Mouse (Mus musculus): ENCODE data around the gene Pkdcc.
A peak's percentile ranks its signal among the peaks of the same experiment; 100 is the strongest.

Pkdcc gene

GRCm38 (mm10) chr17:83214674-83215528, at the start of gene Pkdcc:
Gene Pkdcc, plus strand, starts transcription at chr17:83215292.
- Histone ChIP-seq H3K36me3 (ENCODE audit: control insufficient read depth, insufficient read depth, low read length, poor library complexity, severe bottlenecking) (no peaks in the 10 kb centered on the region), H3K27me3 (ENCODE audit: control insufficient read depth, insufficient read depth, low read length, poor library complexity, severe bottlenecking) (peaks cover 4% of the 10 kb centered on the region; the same call in 1 of the 2 replicates)
- peak; percentile 17 for DNase-seq (ENCODE audit: low read depth, low spot score)

DNA sequence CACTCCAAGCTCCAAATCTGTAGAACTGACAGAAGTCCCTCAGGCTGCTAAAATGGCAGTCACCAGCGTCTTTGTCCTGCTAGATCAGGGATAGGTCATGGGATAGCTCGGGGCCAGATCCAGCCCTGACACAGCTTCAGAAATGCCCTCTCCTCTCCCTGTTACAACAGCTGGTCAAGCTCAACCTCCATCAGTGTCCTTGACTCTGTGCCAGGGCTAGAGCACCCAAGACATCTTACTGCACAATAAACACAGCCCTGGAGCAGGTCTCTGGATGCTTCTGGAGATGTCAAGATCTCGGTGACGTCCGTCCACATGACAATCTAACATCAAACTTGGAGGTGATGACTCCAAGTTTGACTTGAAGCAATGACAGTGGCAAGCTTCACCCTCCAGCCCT, 48.9 kb upstream of the Pkdcc start:
- DNase-seq (ENCODE audit: low read depth, low spot score), result no peak

GRCm38 (mm10) chr17:83176146-83176545, 38.9 kb upstream of the Pkdcc start:
- Histone ChIP-seq H3K27me3 (ENCODE audit: control insufficient read depth, insufficient read depth, low read length, poor library complexity, severe bottlenecking) (no peaks in the 10 kb centered on the region), H3K36me3 (ENCODE audit: control insufficient read depth, insufficient read depth, low read length, poor library complexity, severe bottlenecking) (no peaks in the 10 kb centered on the region)
- no peak for DNase-seq (ENCODE audit: low read depth, low spot score)

More for the DNA sequence above, 48.9 kb upstream of the Pkdcc start:
- no peaks in the 10 kb centered on the region for H3K36me3 ChIP-seq (ENCODE audit: control insufficient read depth, insufficient read depth, low read length, poor library complexity, severe bottlenecking)
- no peaks in the 10 kb centered on the region for H3K27me3 ChIP-seq (ENCODE audit: control insufficient read depth, insufficient read depth, low read length, poor library complexity, severe bottlenecking)

DNA sequence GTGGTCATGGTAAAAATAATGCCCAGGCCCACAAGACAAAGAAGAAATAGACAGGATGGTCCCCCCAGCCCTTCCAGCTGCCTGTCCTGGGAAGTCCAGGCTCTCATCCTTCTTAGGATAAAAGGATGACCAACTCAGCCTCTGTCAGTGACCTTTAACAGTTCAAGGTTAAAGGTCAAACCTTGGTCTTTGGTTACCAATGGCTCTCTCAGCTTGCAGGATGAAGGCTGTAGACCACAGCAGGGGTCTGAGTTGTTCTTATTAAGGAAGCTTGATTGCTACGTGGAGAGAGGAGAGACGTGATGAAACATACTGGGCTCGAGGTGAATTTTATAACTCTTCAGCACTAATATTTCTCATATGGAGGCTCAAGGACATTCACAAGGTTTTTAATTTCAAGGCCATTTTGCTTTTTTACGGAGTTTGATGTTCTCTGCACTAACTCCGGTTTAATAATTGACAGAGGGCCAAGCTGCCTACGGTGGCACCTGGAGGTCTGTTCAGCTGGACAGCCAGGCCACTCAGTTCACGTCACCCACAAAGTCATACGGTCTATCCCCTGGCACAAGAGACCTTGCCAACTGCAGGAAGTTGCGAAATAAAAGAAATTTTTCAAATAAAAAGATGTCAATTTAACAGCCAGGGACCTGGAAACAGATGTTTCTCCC, 36.5 kb upstream of the Pkdcc start:
- DNase-seq (ENCODE audit: low read depth, low spot score), result no peak
- no peaks in the 10 kb centered on the region for H3K27me3 ChIP-seq (ENCODE audit: control insufficient read depth, insufficient read depth, low read length, poor library complexity, severe bottlenecking)

GRCm38 (mm10) chr17:83179151-83179531, 36.0 kb upstream of the Pkdcc start:
- Histone ChIP-seq H3K27me3 (ENCODE audit: control insufficient read depth, insufficient read depth, low read length, poor library complexity, severe bottlenecking) (no peaks in the 10 kb centered on the region), H3K36me3 (ENCODE audit: control insufficient read depth, insufficient read depth, low read length, poor library complexity, severe bottlenecking) (no peaks in the 10 kb centered on the region)
- DNase-seq (ENCODE audit: low read depth, low spot score), result no peak

More for the DNA sequence above, 36.5 kb upstream of the Pkdcc start:
- H3K36me3 ChIP-seq (ENCODE audit: control insufficient read depth, insufficient read depth, low read length, poor library complexity, severe bottlenecking), result no peaks in the 10 kb centered on the region

- Histone ChIP-seq H3K27me3 (ENCODE audit: control insufficient read depth, insufficient read depth, low read length, poor library complexity, severe bottlenecking) (no peaks in the 10 kb centered on the region), H3K36me3 (ENCODE audit: control insufficient read depth, insufficient read depth, low read length, poor library complexity, severe bottlenecking) (no peaks in the 10 kb centered on the region)
- no peak for DNase-seq (ENCODE audit: low read depth, low spot score)
These were observed 35.5 kb upstream of the Pkdcc start for GRCm38 (mm10) chr17:83179569-83179968.

DNA sequence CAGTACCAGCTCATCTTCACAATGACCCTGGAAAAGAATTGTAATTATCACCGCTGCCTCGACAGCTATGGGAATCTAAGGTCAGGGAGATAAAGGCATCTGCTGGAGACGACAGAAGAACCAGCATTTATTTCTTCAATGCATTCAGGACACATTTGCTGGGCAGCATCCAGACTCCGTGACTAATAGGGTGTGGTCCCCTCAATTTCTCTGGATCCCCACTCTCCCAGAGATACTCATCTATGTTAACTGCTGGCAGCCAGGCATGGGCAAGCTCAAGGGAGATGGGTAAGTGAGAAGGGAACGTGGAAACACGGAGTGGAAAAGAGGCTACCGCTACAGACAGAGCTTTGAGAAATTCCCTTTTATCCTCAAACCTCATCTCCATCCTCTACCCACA, 34.0 kb upstream of the Pkdcc start:
- DNase-seq (ENCODE audit: low read depth, low spot score), result no peak
- H3K27me3 ChIP-seq (ENCODE audit: control insufficient read depth, insufficient read depth, low read length, poor library complexity, severe bottlenecking), result no peaks in the 10 kb centered on the region
- H3K36me3 ChIP-seq (ENCODE audit: control insufficient read depth, insufficient read depth, low read length, poor library complexity, severe bottlenecking), result no peaks in the 10 kb centered on the region

- no peaks in the 10 kb centered on the region for H3K36me3 ChIP-seq (ENCODE audit: control insufficient read depth, insufficient read depth, low read length, poor library complexity, severe bottlenecking)
- DNase-seq (ENCODE audit: low read depth, low spot score), result no peak
- H3K27me3 ChIP-seq (ENCODE audit: control insufficient read depth, insufficient read depth, low read length, poor library complexity, severe bottlenecking), result no peaks in the 10 kb centered on the region
These were observed 33.5 kb upstream of the Pkdcc start for GRCm38 (mm10) chr17:83181592-83181991.

DNA sequence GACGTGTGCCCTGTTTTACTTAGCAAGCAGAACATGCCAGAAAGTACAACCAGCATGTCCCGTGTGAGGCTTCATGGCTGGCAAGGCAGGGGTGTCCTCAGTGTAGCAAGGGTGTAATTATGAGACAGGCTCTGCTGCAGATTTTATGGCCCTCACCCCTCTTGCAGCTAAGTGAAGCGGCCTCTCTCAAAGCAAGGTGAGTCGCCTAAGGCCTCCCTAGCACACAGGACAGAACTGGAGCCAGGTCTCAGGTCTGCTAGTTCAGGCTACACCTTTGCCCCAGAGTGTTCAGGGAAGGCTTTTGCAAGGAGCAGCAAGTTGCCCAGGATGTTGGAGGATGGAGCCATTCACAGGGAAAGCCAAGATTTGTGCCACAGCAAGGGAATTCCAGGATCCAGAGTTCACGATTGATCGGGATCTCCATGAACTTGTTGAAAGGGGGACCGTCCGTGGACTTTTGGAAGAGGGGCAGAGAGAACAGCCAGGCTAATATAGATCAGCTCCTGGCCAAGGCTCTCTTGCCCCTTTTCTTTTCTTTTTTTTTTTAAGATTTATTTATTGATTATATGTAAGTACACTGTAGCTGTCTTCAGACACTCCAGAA, 32.9 kb upstream of the Pkdcc start:
- no peaks in the 10 kb centered on the region for H3K36me3 ChIP-seq (ENCODE audit: control insufficient read depth, insufficient read depth, low read length, poor library complexity, severe bottlenecking)
- H3K27me3 ChIP-seq (ENCODE audit: control insufficient read depth, insufficient read depth, low read length, poor library complexity, severe bottlenecking), result no peaks in the 10 kb centered on the region
- DNase-seq (ENCODE audit: low read depth, low spot score), result no peak

GRCm38 (mm10) chr17:83182780-83183179, 32.3 kb upstream of the Pkdcc start:
- DNase-seq (ENCODE audit: low read depth, low spot score), result no peak
- Histone ChIP-seq H3K27me3 (ENCODE audit: control insufficient read depth, insufficient read depth, low read length, poor library complexity, severe bottlenecking) (no peaks in the 10 kb centered on the region), H3K36me3 (ENCODE audit: control insufficient read depth, insufficient read depth, low read length, poor library complexity, severe bottlenecking) (no peaks in the 10 kb centered on the region)

DNA sequence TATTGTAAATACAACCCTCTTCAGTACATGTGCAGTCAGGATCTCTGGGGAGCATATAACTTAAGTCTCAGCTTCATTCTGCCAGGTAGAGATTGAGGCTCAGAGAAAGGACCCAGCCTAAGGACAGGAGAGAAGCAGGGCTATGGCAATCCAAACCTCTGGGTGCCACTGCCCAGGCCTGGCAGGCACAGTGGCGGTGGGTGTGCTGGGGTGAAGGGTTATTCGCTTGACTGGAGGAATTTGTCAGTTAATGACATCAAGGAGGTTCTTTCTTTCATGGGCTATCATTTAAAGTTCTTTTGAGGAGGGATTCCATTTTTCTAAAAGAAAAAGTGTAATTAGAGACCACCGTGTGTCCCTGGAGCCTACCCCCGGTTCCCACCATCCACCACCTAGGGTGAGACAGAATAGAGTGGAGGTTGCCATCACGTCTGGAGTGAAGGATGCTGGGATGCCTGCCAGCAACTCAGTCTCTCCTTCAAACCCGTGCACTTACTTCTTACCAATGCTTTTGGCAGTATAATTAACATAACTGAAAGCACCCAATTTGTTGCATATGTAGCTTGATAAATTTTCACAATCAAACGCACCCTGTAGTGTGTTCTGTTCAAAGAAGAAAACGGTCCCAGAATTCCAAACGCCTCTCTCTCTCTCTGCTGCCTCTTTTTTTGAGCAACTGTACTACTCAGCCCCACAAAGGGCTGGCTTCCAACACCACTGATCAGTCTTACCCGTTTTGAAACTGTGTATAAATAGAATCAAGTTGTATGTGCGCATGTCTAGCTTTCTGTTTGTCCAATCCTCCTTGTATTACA, 27.1 kb upstream of the Pkdcc start:
- DNase-seq (ENCODE audit: low read depth, low spot score), result no peak
- H3K27me3 ChIP-seq (ENCODE audit: control insufficient read depth, insufficient read depth, low read length, poor library complexity, severe bottlenecking), result no peaks in the 10 kb centered on the region
- H3K36me3 ChIP-seq (ENCODE audit: control insufficient read depth, insufficient read depth, low read length, poor library complexity, severe bottlenecking), result no peaks in the 10 kb centered on the region

- Histone ChIP-seq H3K27me3 (ENCODE audit: control insufficient read depth, insufficient read depth, low read length, poor library complexity, severe bottlenecking) (no peaks in the 10 kb centered on the region), H3K36me3 (ENCODE audit: control insufficient read depth, insufficient read depth, low read length, poor library complexity, severe bottlenecking) (no peaks in the 10 kb centered on the region)
- no peak for DNase-seq (ENCODE audit: low read depth, low spot score)
These were observed 24.3 kb upstream of the Pkdcc start for GRCm38 (mm10) chr17:83190810-83191209.

GRCm38 (mm10) chr17:83194491-83194890, 20.6 kb upstream of the Pkdcc start:
- Histone ChIP-seq H3K36me3 (ENCODE audit: control insufficient read depth, insufficient read depth, low read length, poor library complexity, severe bottlenecking) (no peaks in the 10 kb centered on the region), H3K27me3 (ENCODE audit: control insufficient read depth, insufficient read depth, low read length, poor library complexity, severe bottlenecking) (no peaks in the 10 kb centered on the region)
- DNase-seq (ENCODE audit: low read depth, low spot score), result no peak

- Histone ChIP-seq H3K27me3 (ENCODE audit: control insufficient read depth, insufficient read depth, low read length, poor library complexity, severe bottlenecking) (no peaks in the 10 kb centered on the region), H3K36me3 (ENCODE audit: control insufficient read depth, insufficient read depth, low read length, poor library complexity, severe bottlenecking) (no peaks in the 10 kb centered on the region)
- no peak for DNase-seq (ENCODE audit: low read depth, low spot score)
These were observed 17.6 kb upstream of the Pkdcc start for GRCm38 (mm10) chr17:83197361-83197923.
